Mouse (Mus musculus) kidney, postnatal 0 days (tissue): ENCODE measurements around the gene Adat3. TPM values are rescaled to one million over a fixed set of nuclear protein-coding genes. Genes with fewer than 3 reads are reported as not detected.

ENCODE experiments used
- ATAC-seq: fragments of 200-750 bp; cut with Nextera tagmentation; replicated peaks from 2 replicates; pipeline ENCODE4 v1.8.0; 2017; ENCODE audit warnings: low read depth, moderate number of reproducible peaks, moderate TSS enrichment, moderate library complexity; ENCODE audit not compliant: low FRiP score
- DNase-seq: peaks from one replicate; pipeline ENCODE4 v3.0.0-alpha.2; 2016; ENCODE audit warnings: low spot score
- H3K27ac ChIP-seq: fragments of 300-500 bp; sonication (generic); 2 replicates; pipeline ENCODE4 v1.5.1; 2014; ENCODE audit warnings: mild to moderate bottlenecking
- H3K27me3 ChIP-seq: fragments of 300-500 bp; sonication (generic); 2 replicates; pipeline ENCODE4 v1.6.1; 2014; ENCODE audit warnings: low read length, mixed read lengths; ENCODE audit not compliant: insufficient read depth
- H3K36me3 ChIP-seq: fragments of 300-500 bp; sonication (generic); 2 replicates; pipeline ENCODE4 v1.6.1; 2014; ENCODE audit warnings: low read length, mixed read lengths; ENCODE audit not compliant: insufficient read depth
- H3K4me1 ChIP-seq: fragments of 300-500 bp; sonication (generic); replicated peaks from 2 replicates; pipeline ENCODE4 v1.6.1; 2014; ENCODE audit warnings: antibody characterized with exemption, low read length, mixed read lengths; ENCODE audit not compliant: insufficient read depth
- H3K4me2 ChIP-seq: fragments of 300-500 bp; sonication (generic); 2 replicates; pipeline ENCODE4 v1.6.1; 2014; ENCODE audit warnings: mild to moderate bottlenecking, low read length, moderate library complexity, mixed read lengths
- H3K4me3 ChIP-seq: fragments of 300-500 bp; sonication (generic); replicated peaks from 2 replicates; pipeline ENCODE4 v1.5.1; 2014; ENCODE audit warnings: low read depth, low read length
- H3K9ac ChIP-seq: fragments of 300-500 bp; sonication (generic); 2 replicates; pipeline ENCODE4 v1.6.1; 2014; ENCODE audit warnings: low read depth, low read length
- H3K9me3 ChIP-seq: fragments of 300-500 bp; sonication (generic); replicated peaks from 2 replicates; pipeline ENCODE4 v1.6.1; 2016; ENCODE audit warnings: low read length, inconsistent platforms, mixed read lengths
- CTCF ChIP-seq: IDR thresholded peaks from 2 replicates; pipeline ENCODE4 v1.5.1; 2016; ENCODE audit warnings: antibody characterized with exemption, low read depth, mild to moderate bottlenecking, moderate library complexity
- WGBS: fragments of 180-500 bp; shearing (Covaris S2); extraction: QIAGEN DNeasy Blood & Tissue Kit; methylation state at CpG from one replicate; pipeline ENCODE4 v1.1.7; 2014; 5-methylcytosine and 5-hydroxymethylcytosine counted together
- polyA plus RNA-seq: library from polyadenylated mRNA; unstranded; fragments of >200 nt; fragmentation: Nextera tagmentation; extraction: Ambion mirVana; gene quantifications from 2 replicates; pipeline ENCODE4 v1.2.1, GENCODE M21; 2015

The Adat3 gene
- polyA plus RNA-seq, 1 experiment from 2014 or later, result 6.1 TPM

DNA sequence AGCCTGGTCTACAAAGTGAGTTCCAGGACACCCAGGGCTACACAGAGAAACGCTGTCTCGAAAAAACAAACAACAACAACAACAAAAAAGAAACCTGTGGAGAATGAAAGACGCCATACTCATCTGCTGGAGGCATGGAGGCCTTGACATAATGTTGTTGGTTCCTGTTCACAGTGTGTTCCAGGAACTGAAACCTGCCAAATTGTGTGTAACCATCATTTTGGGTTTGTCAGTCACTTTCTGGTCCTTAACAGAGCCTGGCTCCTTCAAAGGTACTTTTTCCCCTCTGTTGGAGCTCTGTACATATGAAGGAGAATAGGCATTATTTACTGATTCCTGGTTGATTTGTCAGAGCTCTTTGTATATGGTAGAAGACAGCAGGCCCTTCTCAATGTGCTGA, 9.2 kb downstream of the Adat3 start:
- Histone ChIP-seq H3K4me3 (no peak overlapping the region), H3K4me2 (no peak overlapping the region), H3K27ac (no peak overlapping the region), H3K27me3 (no peaks in the 10 kb centered on the region), H3K4me1 (no peaks in the 10 kb centered on the region), H3K36me3 (peaks cover 51% of the 10 kb centered on the region), H3K9ac (no peak overlapping the region), H3K9me3 (no peaks in the 10 kb centered on the region)
- 88% methylated on average over 3 of the region's 3 CpGs for WGBS
- ATAC-seq (no peak), DNase-seq (no peak)
- no peak for TF ChIP-seq CTCF

DNA sequence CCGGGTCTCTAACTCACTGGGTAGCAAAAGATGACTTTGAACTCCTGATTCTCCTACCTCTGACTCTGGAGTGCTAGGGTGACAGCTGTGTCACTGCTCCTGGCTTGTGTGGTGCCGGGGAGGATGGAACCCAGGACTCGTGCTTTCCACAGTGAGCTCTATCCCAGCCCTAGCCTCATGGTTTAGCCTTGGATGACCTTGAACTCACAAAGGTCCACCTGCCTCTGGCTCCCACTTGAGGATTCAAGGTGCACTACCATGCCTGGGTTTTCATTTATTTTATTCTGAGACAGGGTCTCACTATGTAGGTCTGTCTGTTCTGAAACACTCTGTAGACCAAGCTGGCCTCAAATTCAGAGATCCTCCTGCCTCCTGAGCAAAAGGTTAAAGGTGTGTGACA, 11.1 kb downstream of the Adat3 start:
- no peak overlapping the region for H3K27ac ChIP-seq
- no peak for ATAC-seq
- no peak for DNase-seq
- no peaks in the 10 kb centered on the region for H3K9me3 ChIP-seq
- H3K4me2 ChIP-seq, result no peak overlapping the region
- TF ChIP-seq CTCF, result no peak
- H3K4me1 ChIP-seq, result no peaks in the 10 kb centered on the region
- no peak overlapping the region for H3K4me3 ChIP-seq
- H3K9ac ChIP-seq, result no peak overlapping the region
- H3K36me3 ChIP-seq, result peaks cover 36% of the 10 kb centered on the region
- 74% methylated on average over 3 of the region's 3 CpGs for WGBS
- no peaks in the 10 kb centered on the region for H3K27me3 ChIP-seq

DNA sequence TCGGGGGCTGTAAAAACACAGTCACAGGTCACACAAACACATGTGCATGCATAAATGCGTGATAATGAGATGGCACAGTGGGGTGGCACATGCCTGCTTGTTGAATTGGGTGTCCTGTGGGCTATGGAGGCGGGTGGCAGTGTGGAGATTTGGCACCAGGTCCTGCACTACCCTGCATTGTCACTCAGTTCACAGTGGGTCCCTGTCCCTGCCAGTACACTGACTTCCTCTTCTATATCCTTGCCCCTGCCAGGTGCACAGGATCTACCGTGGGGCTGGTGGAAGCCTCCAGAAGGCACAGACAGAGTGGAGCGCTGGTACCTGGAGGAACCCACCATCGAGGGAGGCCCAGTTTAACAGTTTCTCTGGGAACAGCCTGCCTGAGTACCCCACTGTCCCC, 11.7 kb downstream of the Adat3 start:
- Histone ChIP-seq H3K9me3 (no peaks in the 10 kb centered on the region), H3K36me3 (peaks cover 32% of the 10 kb centered on the region; the same call in 1 of the 2 replicates), H3K4me2 (no peak overlapping the region), H3K27me3 (no peaks in the 10 kb centered on the region), H3K4me1 (no peaks in the 10 kb centered on the region), H3K27ac (no peak overlapping the region), H3K4me3 (no peak overlapping the region), H3K9ac (no peak overlapping the region)
- TF ChIP-seq CTCF, result no peak
- DNase-seq (no peak), ATAC-seq (no peak)
- WGBS, result 88% methylated on average over 6 of the region's 6 CpGs

DNA sequence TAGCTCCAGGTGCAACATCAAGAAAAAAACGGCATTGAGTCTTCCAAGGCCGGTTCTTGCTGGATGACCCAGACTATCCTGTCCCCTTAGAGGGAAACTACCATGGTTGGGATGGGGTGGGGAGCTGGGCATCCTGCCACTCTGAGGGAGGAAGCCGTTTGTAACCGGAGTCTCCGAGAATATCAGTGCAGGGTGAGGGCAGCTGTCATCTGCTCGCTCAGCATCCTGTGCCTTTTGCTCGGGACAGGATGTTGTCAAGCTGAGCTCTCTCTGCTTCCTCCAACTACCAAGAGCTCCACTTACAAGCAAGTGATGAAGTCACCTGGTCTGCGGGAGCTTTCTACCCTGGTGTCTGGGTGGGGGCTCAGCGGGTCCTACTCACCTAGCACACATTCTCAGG, 15.5 kb downstream of the Adat3 start:
- no peak for TF ChIP-seq CTCF
- ATAC-seq (no peak), DNase-seq (peak; percentile 53)
- 53% methylated on average over 9 of the region's 9 CpGs for WGBS
- Histone ChIP-seq H3K9me3 (no peaks in the 10 kb centered on the region), H3K4me1 (peaks cover 2% of the 10 kb centered on the region; the same call in 1 of the 2 replicates), H3K27ac (0 out of 2 replicates have a peak overlapping the region, but pooled peaks have one; percentile 11), H3K4me3 (no peak overlapping the region), H3K27me3 (no peaks in the 10 kb centered on the region), H3K36me3 (peaks cover 20% of the 10 kb centered on the region; the same call in 1 of the 2 replicates), H3K4me2 (no peak overlapping the region), H3K9ac (no peak overlapping the region)

DNA sequence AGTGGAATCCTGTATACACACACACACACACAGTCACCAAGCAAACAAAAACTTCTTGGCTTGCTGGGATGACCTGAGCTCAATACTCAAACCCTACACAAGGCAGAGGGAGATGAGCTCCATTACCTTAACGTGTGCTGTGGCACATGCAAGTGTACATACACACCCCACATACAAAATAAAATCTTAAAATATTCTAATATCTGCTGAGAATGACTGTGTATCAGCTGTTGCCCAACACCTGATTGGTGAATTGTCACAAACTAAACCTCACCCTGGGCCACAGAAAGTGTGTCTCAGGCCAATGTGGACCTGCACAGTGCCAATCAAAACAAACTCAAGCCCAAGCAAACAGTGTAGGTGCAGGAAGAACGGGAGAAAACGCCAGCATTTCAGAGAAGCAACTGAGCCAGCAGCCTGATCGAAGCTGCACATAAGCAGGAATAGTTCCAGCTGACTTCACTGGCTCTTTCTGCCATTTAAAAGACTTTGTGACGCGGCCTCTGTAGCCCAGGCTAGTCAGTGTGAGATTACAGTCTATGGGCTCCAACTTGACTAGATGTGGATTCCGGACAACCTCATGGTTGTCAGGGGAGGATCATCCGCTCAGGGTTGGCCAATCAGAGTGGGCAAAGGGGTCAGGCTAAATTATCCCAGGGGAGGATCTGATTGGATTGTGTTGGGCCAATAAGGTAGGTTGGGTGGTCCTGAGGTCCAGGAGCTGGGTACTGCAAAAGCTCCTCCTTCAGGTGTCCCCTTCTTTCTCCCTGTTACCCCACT, 17.0 kb downstream of the Adat3 start:
- H3K9me3 ChIP-seq, result no peaks in the 10 kb centered on the region
- H3K36me3 ChIP-seq, result peaks cover 9% of the 10 kb centered on the region; the same call in 1 of the 2 replicates
- WGBS, result 45% methylated on average over 8 of the region's 8 CpGs
- no peak overlapping the region for H3K4me2 ChIP-seq
- H3K4me1 ChIP-seq, result peaks cover 9% of the 10 kb centered on the region
- no peak for DNase-seq
- no peaks in the 10 kb centered on the region for H3K27me3 ChIP-seq
- no peak overlapping the region for H3K4me3 ChIP-seq
- TF ChIP-seq CTCF, result no peak
- ATAC-seq, result no peak
- no peak overlapping the region for H3K27ac ChIP-seq
- no peak overlapping the region for H3K9ac ChIP-seq

DNA sequence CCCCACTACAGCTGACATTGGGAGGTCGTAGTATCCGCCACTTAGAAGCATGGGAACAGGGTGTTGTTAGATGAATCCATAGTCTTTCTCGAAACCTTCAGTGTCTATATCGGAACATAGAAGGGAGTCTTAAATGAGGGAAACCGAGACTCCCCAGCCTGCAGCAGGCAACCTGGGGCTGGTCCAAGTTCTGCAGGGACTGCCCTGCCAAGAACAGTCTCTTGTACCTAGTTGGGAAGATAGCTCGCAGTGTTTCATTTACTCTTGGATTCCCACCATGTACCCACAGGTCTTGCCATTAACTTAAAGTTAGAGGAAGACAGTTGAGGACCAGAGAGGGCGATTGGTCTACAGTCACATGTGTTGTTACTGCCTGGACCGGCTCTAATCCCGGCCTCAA, 17.7 kb downstream of the Adat3 start:
- Histone ChIP-seq H3K9ac (no peak overlapping the region), H3K4me3 (no peak overlapping the region), H3K9me3 (no peaks in the 10 kb centered on the region), H3K27me3 (no peaks in the 10 kb centered on the region), H3K4me1 (peaks cover 12% of the 10 kb centered on the region), H3K27ac (no peak overlapping the region), H3K4me2 (no peak overlapping the region), H3K36me3 (peaks cover 8% of the 10 kb centered on the region; the same call in 1 of the 2 replicates)
- DNase-seq, result no peak
- no peak for TF ChIP-seq CTCF
- 90% methylated on average over 9 of the region's 9 CpGs for WGBS
- ATAC-seq, result no peak
